Mouse (Mus musculus): ENCODE measurements around the gene Zswim3. TPM values are rescaled to one million over a fixed set of nuclear protein-coding genes. Genes with fewer than 3 reads are reported as not detected.

Zswim3 gene
- polyA plus RNA-seq, 1 experiment from 2014 or later, result 8.9 TPM

- ATAC-seq (replicated peaks; ENCODE audit: low FRiP score, low TSS enrichment, low read depth) (no peak), DNase-seq (ENCODE audit: low spot score) (no peak)
- Histone ChIP-seq H3K27me3 (replicated peaks; ENCODE audit: control insufficient read depth, insufficient read depth, low read length) (no peaks in the 10 kb centered on the region), H3K4me2 (ENCODE audit: low read length) (no peak overlapping the region), H3K4me1 (replicated peaks; ENCODE audit: control insufficient read depth, insufficient read depth, low read length) (no peaks in the 10 kb centered on the region), H3K27ac (ENCODE audit: low read depth) (no peak overlapping the region), H3K9me3 (ENCODE audit: control insufficient read depth, low read length) (no peaks in the 10 kb centered on the region), H3K9ac (ENCODE audit: low read length) (no peak overlapping the region), H3K4me3 (ENCODE audit: low read depth, low read length) (no peak overlapping the region), H3K36me3 (ENCODE audit: control insufficient read depth, insufficient read depth, low read length) (peaks cover 7% of the 10 kb centered on the region)
- 84% methylated on average over 30 of the region's 30 CpGs for WGBS
Measured at GRCm38 (mm10) chr2:164777246-164778014, 27.5 kb upstream of the Zswim3 start.

GRCm38 (mm10) chr2:164778015-164778287 is 26.9 kb upstream of the Zswim3 start:
- WGBS, result 90% methylated on average over 11 of the region's 11 CpGs
- ATAC-seq (replicated peaks; ENCODE audit: low FRiP score, low TSS enrichment, low read depth), result no peak
- no peak for DNase-seq (ENCODE audit: low spot score)

DNA sequence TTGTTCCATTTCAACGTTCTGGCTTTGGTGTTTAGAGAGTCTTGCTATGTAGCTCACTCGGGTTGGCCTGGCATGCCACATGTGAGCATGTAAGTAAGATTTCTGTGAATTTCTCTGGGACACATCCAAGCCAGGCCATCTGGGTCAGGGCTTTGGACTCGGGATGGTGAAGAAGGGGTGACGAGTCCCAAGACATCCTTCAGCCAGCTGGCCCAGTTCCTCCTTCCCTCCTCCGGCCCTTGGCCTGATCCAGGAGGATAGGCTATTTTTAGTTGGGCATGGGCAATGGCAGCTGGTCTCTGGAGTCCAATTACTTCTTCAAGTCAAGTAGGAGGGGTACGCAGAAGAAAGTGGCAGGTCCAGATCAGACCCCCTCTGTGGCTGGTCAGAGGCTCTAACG is 26.1 kb upstream of the Zswim3 start:
- H3K27ac ChIP-seq (ENCODE audit: low read depth), result no peak overlapping the region
- DNase-seq (ENCODE audit: low spot score), result no peak
- 87% methylated on average over 7 of the region's 7 CpGs for WGBS
- no peak overlapping the region for H3K9ac ChIP-seq (ENCODE audit: low read length)
- ATAC-seq (replicated peaks; ENCODE audit: low FRiP score, low TSS enrichment, low read depth), result no peak
- no peaks in the 10 kb centered on the region for H3K27me3 ChIP-seq (replicated peaks; ENCODE audit: control insufficient read depth, insufficient read depth, low read length)
- H3K9me3 ChIP-seq (ENCODE audit: control insufficient read depth, low read length), result no peaks in the 10 kb centered on the region
- H3K4me3 ChIP-seq (ENCODE audit: low read depth, low read length), result no peak overlapping the region
- H3K4me1 ChIP-seq (replicated peaks; ENCODE audit: control insufficient read depth, insufficient read depth, low read length), result no peaks in the 10 kb centered on the region
- H3K4me2 ChIP-seq (ENCODE audit: low read length), result no peak overlapping the region
- H3K36me3 ChIP-seq (ENCODE audit: control insufficient read depth, insufficient read depth, low read length), result no peaks in the 10 kb centered on the region

More at GRCm38 (mm10) chr2:164778015-164778287, 26.9 kb upstream of the Zswim3 start:
- no peak overlapping the region for H3K4me3 ChIP-seq (ENCODE audit: low read depth, low read length)
- no peaks in the 10 kb centered on the region for H3K27me3 ChIP-seq (replicated peaks; ENCODE audit: control insufficient read depth, insufficient read depth, low read length)
- H3K36me3 ChIP-seq (ENCODE audit: control insufficient read depth, insufficient read depth, low read length), result peaks cover 2% of the 10 kb centered on the region; the same call in 1 of the 2 replicates
- H3K4me1 ChIP-seq (replicated peaks; ENCODE audit: control insufficient read depth, insufficient read depth, low read length), result no peaks in the 10 kb centered on the region
- no peak overlapping the region for H3K4me2 ChIP-seq (ENCODE audit: low read length)
- H3K9me3 ChIP-seq (ENCODE audit: control insufficient read depth, low read length), result no peaks in the 10 kb centered on the region
- no peak overlapping the region for H3K27ac ChIP-seq (ENCODE audit: low read depth)
- H3K9ac ChIP-seq (ENCODE audit: low read length), result no peak overlapping the region

GRCm38 (mm10) chr2:164779481-164780086 is 25.3 kb upstream of the Zswim3 start, which contains the start of gene Tnnc2:
Tnnc2 (minus strand) TSS chr2:164779967.
- Histone ChIP-seq H3K4me1 (replicated peaks; ENCODE audit: control insufficient read depth, insufficient read depth, low read length) (peaks cover 2% of the 10 kb centered on the region), H3K9me3 (ENCODE audit: control insufficient read depth, low read length) (no peaks in the 10 kb centered on the region), H3K4me3 (ENCODE audit: low read depth, low read length) (no peak within 1 kb of the TSS), H3K4me2 (ENCODE audit: low read length) (no peak within 1 kb of the TSS), H3K27me3 (replicated peaks; ENCODE audit: control insufficient read depth, insufficient read depth, low read length) (no peaks in the 10 kb centered on the region), H3K27ac (ENCODE audit: low read depth) (no peak within 1 kb of the TSS), H3K9ac (ENCODE audit: low read length) (no peak within 1 kb of the TSS), H3K36me3 (ENCODE audit: control insufficient read depth, insufficient read depth, low read length) (no peaks in the 10 kb centered on the region)
- no peak for ATAC-seq (replicated peaks; ENCODE audit: low FRiP score, low TSS enrichment, low read depth)
- WGBS, result 66% methylated on average over 8 of the region's 8 CpGs
- no peak for DNase-seq (ENCODE audit: low spot score)

GRCm38 (mm10) chr2:164781876-164782275 is 23.0 kb upstream of the Zswim3 start:
- no peak for ATAC-seq (replicated peaks; ENCODE audit: low FRiP score, low TSS enrichment, low read depth)

GRCm38 (mm10) chr2:164783926-164784581 is 20.8 kb upstream of the Zswim3 start:
- Histone ChIP-seq H3K36me3 (ENCODE audit: control insufficient read depth, insufficient read depth, low read length) (peaks cover 3% of the 10 kb centered on the region; the same call in 1 of the 2 replicates), H3K27me3 (replicated peaks; ENCODE audit: control insufficient read depth, insufficient read depth, low read length) (no peaks in the 10 kb centered on the region), H3K9ac (ENCODE audit: low read length) (no peak overlapping the region), H3K9me3 (ENCODE audit: control insufficient read depth, low read length) (no peaks in the 10 kb centered on the region), H3K27ac (ENCODE audit: low read depth) (no peak overlapping the region), H3K4me1 (replicated peaks; ENCODE audit: control insufficient read depth, insufficient read depth, low read length) (peaks cover 13% of the 10 kb centered on the region), H3K4me2 (ENCODE audit: low read length) (no peak overlapping the region), H3K4me3 (ENCODE audit: low read depth, low read length) (no peak overlapping the region)
- 73% methylated on average over 7 of the region's 7 CpGs for WGBS
- DNase-seq (ENCODE audit: low spot score) (no peak), ATAC-seq (replicated peaks; ENCODE audit: low FRiP score, low TSS enrichment, low read depth) (no peak)

More at GRCm38 (mm10) chr2:164781876-164782275, 23.0 kb upstream of the Zswim3 start:
- no peak for DNase-seq (ENCODE audit: low spot score)
- 70% methylated on average over 4 of the region's 4 CpGs for WGBS
- no peak overlapping the region for H3K27ac ChIP-seq (ENCODE audit: low read depth)
- no peak overlapping the region for H3K4me2 ChIP-seq (ENCODE audit: low read length)
- H3K4me1 ChIP-seq (replicated peaks; ENCODE audit: control insufficient read depth, insufficient read depth, low read length), result peaks cover 10% of the 10 kb centered on the region
- no peak overlapping the region for H3K9ac ChIP-seq (ENCODE audit: low read length)
- H3K4me3 ChIP-seq (ENCODE audit: low read depth, low read length), result no peak overlapping the region
- no peaks in the 10 kb centered on the region for H3K9me3 ChIP-seq (ENCODE audit: control insufficient read depth, low read length)
- H3K27me3 ChIP-seq (replicated peaks; ENCODE audit: control insufficient read depth, insufficient read depth, low read length), result no peaks in the 10 kb centered on the region
- no peaks in the 10 kb centered on the region for H3K36me3 ChIP-seq (ENCODE audit: control insufficient read depth, insufficient read depth, low read length)

DNA sequence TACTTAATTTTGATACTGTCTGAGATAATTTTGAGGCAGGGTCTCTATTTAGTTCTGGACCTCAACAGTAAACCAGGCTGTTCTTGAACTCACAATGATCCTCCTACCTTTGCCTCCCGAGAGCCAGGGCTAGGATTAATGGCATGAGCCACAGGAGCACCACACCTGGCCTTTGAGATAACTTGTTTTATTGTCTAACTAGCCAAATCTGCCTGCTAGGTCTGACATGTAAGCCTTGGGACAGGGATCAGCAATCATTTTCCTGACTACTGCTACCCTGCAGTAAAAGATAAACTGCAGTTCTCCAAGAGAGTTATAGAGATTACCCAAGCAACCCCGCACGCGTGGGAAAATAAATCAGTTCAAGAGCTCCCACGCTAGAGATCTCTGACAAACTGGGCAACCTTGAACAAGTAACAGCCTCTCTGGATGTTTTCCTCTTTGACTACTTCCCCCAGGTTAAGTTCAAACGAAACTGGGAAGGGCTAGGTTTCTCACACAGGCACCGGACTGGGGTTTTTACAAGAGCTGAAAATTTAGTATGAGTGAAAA is 20.0 kb upstream of the Zswim3 start:
- DNase-seq (ENCODE audit: low spot score), result no peak
- no peak for ATAC-seq (replicated peaks; ENCODE audit: low FRiP score, low TSS enrichment, low read depth)
- 4% methylated on average over 7 of the region's 7 CpGs for WGBS

DNA sequence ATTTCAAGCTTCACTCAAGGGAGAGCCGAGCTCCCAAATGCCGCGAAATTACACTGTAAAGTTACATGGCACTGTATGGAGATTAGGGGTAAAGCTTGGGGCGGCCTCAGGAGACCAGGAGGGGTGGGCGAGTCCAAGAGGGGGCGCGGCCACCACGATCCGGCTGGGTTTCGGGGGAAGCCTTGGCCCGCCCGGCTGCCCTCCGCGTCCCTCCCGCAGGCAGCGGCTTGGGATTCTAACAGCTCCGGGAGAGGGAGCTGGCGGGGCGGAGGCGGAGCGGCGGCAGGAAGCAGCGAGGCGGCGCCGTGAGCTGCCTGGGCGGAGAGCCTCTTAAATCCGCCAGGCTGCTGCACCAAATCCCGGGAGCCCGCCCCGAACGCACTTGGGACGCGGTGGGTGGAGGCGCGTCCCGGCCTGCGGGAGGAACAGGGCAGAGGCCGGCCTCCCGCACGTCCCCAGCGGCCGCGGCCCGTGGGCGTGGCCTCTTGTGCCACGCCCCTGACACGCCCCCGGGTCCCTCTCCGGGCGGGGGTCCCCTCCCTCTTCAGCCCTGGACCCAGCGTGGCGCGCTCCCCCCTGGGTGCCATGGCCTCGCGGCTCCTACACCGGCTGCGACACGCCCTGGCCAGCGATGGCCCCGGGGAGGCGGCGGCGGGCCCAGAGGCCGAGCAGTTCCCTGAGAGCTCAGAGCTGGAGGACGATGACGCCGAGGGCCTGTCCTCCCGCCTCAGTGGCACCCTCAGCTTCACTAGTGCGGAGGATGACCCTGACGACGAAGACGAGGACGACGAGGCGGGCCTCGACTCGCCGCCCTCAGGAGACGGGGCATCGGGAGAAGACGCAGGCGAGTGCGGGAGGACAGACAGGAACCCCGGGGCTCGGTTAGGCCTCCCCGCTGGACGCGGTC is 19.2 kb upstream of the Zswim3 start, which contains the start of gene Snx21:
TSS of gene Snx21 (plus strand) at position 343 of the 907 bp plus-strand sequence.
- peak within 1 kb of the TSS; percentile 81 for H3K4me2 ChIP-seq (ENCODE audit: low read length)
- H3K4me3 ChIP-seq (ENCODE audit: low read depth, low read length), result peak within 1 kb of the TSS; percentile 70
- H3K27me3 ChIP-seq (replicated peaks; ENCODE audit: control insufficient read depth, insufficient read depth, low read length), result no peaks in the 10 kb centered on the region
- H3K4me1 ChIP-seq (replicated peaks; ENCODE audit: control insufficient read depth, insufficient read depth, low read length), result peaks cover 13% of the 10 kb centered on the region
- WGBS, result under 1% methylated on average over 81 of the region's 89 CpGs
- peaks cover 15% of the 10 kb centered on the region for H3K36me3 ChIP-seq (ENCODE audit: control insufficient read depth, insufficient read depth, low read length)
- H3K9me3 ChIP-seq (ENCODE audit: control insufficient read depth, low read length), result no peaks in the 10 kb centered on the region
- peak within 1 kb of the TSS; percentile 69 for H3K9ac ChIP-seq (ENCODE audit: low read length)
- ATAC-seq (replicated peaks; ENCODE audit: low FRiP score, low TSS enrichment, low read depth) (peak; percentile 91), DNase-seq (ENCODE audit: low spot score) (peak; percentile 94)
- H3K27ac ChIP-seq (ENCODE audit: low read depth), result peak within 1 kb of the TSS; percentile 87

More for the DNA sequence above, 20.0 kb upstream of the Zswim3 start:
- H3K27ac ChIP-seq (ENCODE audit: low read depth), result peak overlapping the region; percentile 87
- H3K4me1 ChIP-seq (replicated peaks; ENCODE audit: control insufficient read depth, insufficient read depth, low read length), result peaks cover 13% of the 10 kb centered on the region
- H3K4me2 ChIP-seq (ENCODE audit: low read length), result peak overlapping the region; percentile 81
- H3K36me3 ChIP-seq (ENCODE audit: control insufficient read depth, insufficient read depth, low read length), result peaks cover 8% of the 10 kb centered on the region
- H3K4me3 ChIP-seq (ENCODE audit: low read depth, low read length), result peak overlapping the region; percentile 70
- peak overlapping the region; percentile 69 for H3K9ac ChIP-seq (ENCODE audit: low read length)
- no peaks in the 10 kb centered on the region for H3K9me3 ChIP-seq (ENCODE audit: control insufficient read depth, low read length)
- H3K27me3 ChIP-seq (replicated peaks; ENCODE audit: control insufficient read depth, insufficient read depth, low read length), result no peaks in the 10 kb centered on the region

Measured in intestine, embryonic 14.5 days (tissue).